Mouse (Mus musculus) myocyte (in vitro differentiated cells): ENCODE results near the gene 2700049A03Rik. TPM values are rescaled to one million over a fixed set of nuclear protein-coding genes. Genes with fewer than 3 reads are reported as not detected.

Source experiments
- H3K27me3 ChIP-seq: one replicate; pipeline ENCODE4 v1.6.1; 2011; ENCODE audit not compliant: control insufficient read depth, insufficient read depth, insufficient read length
- H3K36me3 ChIP-seq: one replicate; pipeline ENCODE4 v1.6.1; 2011; ENCODE audit not compliant: control insufficient read depth, insufficient read depth
- H3K4me2 ChIP-seq: one replicate; pipeline ENCODE4 v1.6.1; 2011; ENCODE audit warnings: low read depth, control low read depth
- H3K4me3 ChIP-seq: one replicate; pipeline ENCODE4 v1.5.1; 2011; ENCODE audit warnings: mild to moderate bottlenecking, control low read depth, moderate library complexity
- H3K79me2 ChIP-seq: one replicate; pipeline ENCODE4 v1.6.1; 2011; ENCODE audit not compliant: control insufficient read depth, insufficient read depth
- H3ac ChIP-seq: one replicate; pipeline ENCODE4 v1.6.1; 2011; ENCODE audit not compliant: control insufficient read depth, insufficient read length
- CEBPB ChIP-seq: IDR thresholded peaks from 2 replicates; pipeline ENCODE4 v1.6.1; 2011; ENCODE audit warnings: mild to moderate bottlenecking, moderate library complexity; ENCODE audit not compliant: poor library complexity, insufficient read depth, severe bottlenecking
- E2F4 ChIP-seq: IDR thresholded peaks from one replicate; pipeline ENCODE4 v1.6.1; 2011; ENCODE audit warnings: mild to moderate bottlenecking, control low read depth, moderate library complexity; ENCODE audit not compliant: insufficient read depth
- MAX ChIP-seq: IDR thresholded peaks from one replicate; pipeline ENCODE4 v1.6.1; 2011; ENCODE audit warnings: low read depth, mild to moderate bottlenecking, control low read depth
- MYOD1 ChIP-seq, 3 experiments: IDR thresholded peaks; one replicate each; pipeline ENCODE4 v1.6.1; 2011; ENCODE audit warnings: control low read depth in 2 of 3, low read depth in 2 of 3, mild to moderate bottlenecking in 2 of 3, moderate library complexity in 1 of 3; ENCODE audit not compliant: insufficient read length in 2 of 3, control insufficient read depth in 1 of 3
- MYOG ChIP-seq, 3 experiments: IDR thresholded peaks; one replicate each; pipeline ENCODE4 v1.6.1; 2011; ENCODE audit warnings: control low read depth in 2 of 3, low read depth in 2 of 3, mild to moderate bottlenecking in 2 of 3; ENCODE audit not compliant: insufficient read length in 2 of 3, control insufficient read depth in 1 of 3, insufficient read depth in 1 of 3
- POLR2A ChIP-seq: IDR thresholded peaks from one replicate; pipeline ENCODE4 v1.6.1; 2011; ENCODE audit warnings: low read depth, mild to moderate bottlenecking, control low read depth, moderate library complexity; ENCODE audit not compliant: insufficient read length
- POLR2AphosphoS2 ChIP-seq: IDR thresholded peaks from one replicate; pipeline ENCODE4 v1.6.1; 2011; ENCODE audit warnings: low read depth, control low read depth; ENCODE audit not compliant: insufficient read length
- REST ChIP-seq: IDR thresholded peaks from one replicate; pipeline ENCODE4 v1.6.1; 2011; ENCODE audit warnings: mild to moderate bottlenecking, control low read depth, moderate library complexity; ENCODE audit not compliant: insufficient read depth, insufficient read length
- SRF ChIP-seq: IDR thresholded peaks from one replicate; pipeline ENCODE4 v1.6.1; 2011; ENCODE audit warnings: low read depth; ENCODE audit not compliant: control insufficient read depth, insufficient read length
- TCF12 ChIP-seq: IDR thresholded peaks from one replicate; pipeline ENCODE4 v1.6.1; 2011; ENCODE audit warnings: mild to moderate bottlenecking, control low read depth; ENCODE audit not compliant: poor library complexity, insufficient read depth, severe bottlenecking
- TCF3 ChIP-seq: IDR thresholded peaks from one replicate; pipeline ENCODE4 v1.6.1; 2011; ENCODE audit warnings: low read depth, control low read depth; ENCODE audit not compliant: insufficient read length
- USF1 ChIP-seq: IDR thresholded peaks from one replicate; pipeline ENCODE4 v1.6.1; 2011; ENCODE audit warnings: low read depth, mild to moderate bottlenecking, control low read depth, moderate library complexity
- polyA plus RNA-seq: library from polyadenylated mRNA; unstranded; fragments of >200 nt; fragmentation: generic; extraction: Trizol; gene quantifications from one replicate; pipeline ENCODE4 v1.2.1, GENCODE M21; 2012; ENCODE audit warnings: missing spikeins

Gene 2700049A03Rik
- polyA plus RNA-seq, 1 experiment, result 1.9 TPM

GRCm38 (mm10) chr12:71201753-71202152, 65.1 kb downstream of the 2700049A03Rik start:
- TF ChIP-seq TCF3 (no peak), MYOG (IDR thresholded peaks at IDR 0.05; ENCODE audit: control insufficient read depth in 1 of 3, insufficient read depth in 1 of 3, insufficient read length in 2 of 3, low read depth in 2 of 3) (no peak), TCF12 (no peak), SRF (no peak), USF1 (no peak), MYOD1 (IDR thresholded peaks at IDR 0.05; ENCODE audit: control insufficient read depth in 1 of 3, insufficient read length in 2 of 3, low read depth in 2 of 3) (no peak), REST (no peak), POLR2A (no peak), CEBPB (no peak), E2F4 (no peak), MAX (no peak), POLR2AphosphoS2 (no peak)
- Histone ChIP-seq H3K4me2 (no peak overlapping the region), H3K27me3 (no peaks in the 10 kb centered on the region), H3K79me2 (no peaks in the 10 kb centered on the region), H3K36me3 (peaks cover 16% of the 10 kb centered on the region), H3K4me3 (no peak overlapping the region), H3ac (no peak overlapping the region)

- H3ac ChIP-seq, result no peak overlapping the region
- H3K79me2 ChIP-seq, result no peaks in the 10 kb centered on the region
- no peak for TF ChIP-seq USF1
- TF ChIP-seq MAX, result no peak
- no peak for TF ChIP-seq CEBPB
- TF ChIP-seq SRF, result no peak
- no peak for TF ChIP-seq MYOG (IDR thresholded peaks at IDR 0.05; ENCODE audit: control insufficient read depth in 1 of 3, insufficient read depth in 1 of 3, insufficient read length in 2 of 3, low read depth in 2 of 3)
- TF ChIP-seq MYOD1 (IDR thresholded peaks at IDR 0.05; ENCODE audit: control insufficient read depth in 1 of 3, insufficient read length in 2 of 3, low read depth in 2 of 3), result no peak
- TF ChIP-seq REST, result no peak
- TF ChIP-seq TCF3, result no peak
- TF ChIP-seq POLR2A, result no peak
- TF ChIP-seq TCF12, result no peak
- no peak for TF ChIP-seq E2F4
- no peak overlapping the region for H3K4me2 ChIP-seq
- H3K36me3 ChIP-seq, result peaks cover 13% of the 10 kb centered on the region
- no peaks in the 10 kb centered on the region for H3K27me3 ChIP-seq
- H3K4me3 ChIP-seq, result no peak overlapping the region
These were observed 67.7 kb downstream of the 2700049A03Rik start for GRCm38 (mm10) chr12:71204303-71204702.

- TF ChIP-seq MYOG (IDR thresholded peaks at IDR 0.05; ENCODE audit: control insufficient read depth in 1 of 3, insufficient read depth in 1 of 3, insufficient read length in 2 of 3, low read depth in 2 of 3), result peak in 1 of 3 experiments; percentile 67
- TF ChIP-seq MYOD1 (IDR thresholded peaks at IDR 0.05; ENCODE audit: control insufficient read depth in 1 of 3, insufficient read length in 2 of 3, low read depth in 2 of 3), result peak in 2 of 3 experiments; percentile 35 to 36
- no peak for TF ChIP-seq CEBPB
- TF ChIP-seq USF1, result no peak
- no peak for TF ChIP-seq REST
- no peak for TF ChIP-seq MAX
- H3K4me2 ChIP-seq, result no peak overlapping the region
- no peak overlapping the region for H3K4me3 ChIP-seq
- no peaks in the 10 kb centered on the region for H3K27me3 ChIP-seq
- H3ac ChIP-seq, result no peak overlapping the region
- H3K36me3 ChIP-seq, result no peaks in the 10 kb centered on the region
- no peaks in the 10 kb centered on the region for H3K79me2 ChIP-seq
These were observed 80.5 kb downstream of the 2700049A03Rik start for GRCm38 (mm10) chr12:71217191-71217590.

GRCm38 (mm10) chr12:71217866-71218522, 81.3 kb downstream of the 2700049A03Rik start:
- H3K4me3 ChIP-seq, result no peak overlapping the region
- H3K36me3 ChIP-seq, result no peaks in the 10 kb centered on the region
- TF ChIP-seq TCF3, result no peak
- no peak overlapping the region for H3ac ChIP-seq
- no peaks in the 10 kb centered on the region for H3K27me3 ChIP-seq
- no peak overlapping the region for H3K4me2 ChIP-seq
- H3K79me2 ChIP-seq, result no peaks in the 10 kb centered on the region

- TF ChIP-seq E2F4 (no peak), POLR2A (no peak)
- Histone ChIP-seq H3ac (no peak overlapping the region), H3K4me3 (no peak overlapping the region), H3K36me3 (no peaks in the 10 kb centered on the region), H3K79me2 (no peaks in the 10 kb centered on the region), H3K27me3 (no peaks in the 10 kb centered on the region), H3K4me2 (no peak overlapping the region)
These were observed 86.1 kb downstream of the 2700049A03Rik start for GRCm38 (mm10) chr12:71222761-71223160.
